Mouse (Mus musculus) embryonic stem cell, embryonic (primary cell): ENCODE data around the gene Cyfip2.

Source experiments
- CTCF ChIA-PET, 4 experiments: fragments of 300-600 bp in 2 of 4; fragments of 350-600 bp in 2 of 4; sonication (Branson Sonifier 250); formaldehyde crosslinking; loops; one replicate each; lab custom pipeline; 2022; ENCODE audit warnings: inconsistent platforms in 2 of 4; lab: Charles Lee
- POLR2A ChIA-PET, 4 experiments: fragments of 300-600 bp in 2 of 4; fragments of 350-600 bp in 2 of 4; sonication (Branson Sonifier 250); formaldehyde crosslinking; loops; one replicate each; lab custom pipeline; 2022; ENCODE audit warnings: antibody characterized with exemption in 4 of 4, inconsistent platforms in 1 of 4; lab: Charles Lee

The Cyfip2 gene

GRCm38 (mm10) chr11:46290988-46291405 lies 21.7 kb downstream of the Cyfip2 start:
- CTCF ChIA-PET: interaction anchor here in 2 of 4 experiments (1.6 to 2.3 kb wide), 2 partner anchors 15 to 16 kb away, joined by 5 to 11 read pairs; no protein-coding TSS in a partner anchor
- POLR2A ChIA-PET: interaction anchor here in 2 of 4 experiments (0.6 to 1.1 kb wide), 4 partner anchors 11 to 238 kb away, joined by 3 to 4 read pairs (median 3); no protein-coding TSS in a partner anchor

GRCm38 (mm10) chr11:46289561-46289960 lies 23.1 kb downstream of the Cyfip2 start:
- CTCF ChIA-PET: interaction anchor here in 3 of 4 experiments (0.6 to 2.3 kb wide), 5 partner anchors 12 to 54 kb away, joined by 3 to 11 read pairs (median 5); partner anchors contain the start of gene Fndc9 (in 1 of the 3)
- POLR2A ChIA-PET: interaction anchor here in 2 of 4 experiments (0.6 to 1.0 kb wide), 2 partner anchors 35 to 60 kb away, joined by 3 read pairs; no protein-coding TSS in a partner anchor

- POLR2A ChIA-PET: interaction anchor here in 1 of 4 experiments (0.6 kb wide), 1 partner anchor 34 kb away, joined by 3 read pairs; no protein-coding TSS in a partner anchor
- CTCF ChIA-PET: interaction anchor here in 3 of 4 experiments (0.9 to 2.3 kb wide), 5 partner anchors 12 to 14 kb away, joined by 4 to 11 read pairs (median 11); no protein-coding TSS in a partner anchor
Observed at GRCm38 (mm10) chr11:46289022-46289421, 23.6 kb downstream of the Cyfip2 start.

GRCm38 (mm10) chr11:46288091-46288490 lies 24.6 kb downstream of the Cyfip2 start:
- ChIA-PET CTCF (interaction anchor here (1.2 to 2.1 kb wide), 7 partner anchors 11 to 13 kb away, joined by 4 to 11 read pairs (median 8); no protein-coding TSS in a partner anchor), POLR2A (no interaction called here)

- POLR2A ChIA-PET: interaction anchor here in 1 of 4 experiments (0.7 kb wide), 1 partner anchor 256 kb away, joined by 4 read pairs; no protein-coding TSS in a partner anchor
- CTCF ChIA-PET: interaction anchor here (1.2 to 2.1 kb wide), 6 partner anchors 10 to 12 kb away, joined by 4 to 11 read pairs (median 8); no protein-coding TSS in a partner anchor
Observed at GRCm38 (mm10) chr11:46286803-46287202, 25.9 kb downstream of the Cyfip2 start.

GRCm38 (mm10) chr11:46283800-46284199 lies 28.9 kb downstream of the Cyfip2 start:
- ChIA-PET CTCF (interaction anchor here in 3 of 4 experiments (1.0 to 2.2 kb wide), 4 partner anchors 8 to 10 kb away, joined by 5 to 10 read pairs (median 7); no protein-coding TSS in a partner anchor), POLR2A (interaction anchor here in 1 of 4 experiments (0.6 to 1.1 kb wide), 3 partner anchors 11 to 17 kb away, joined by 3 to 4 read pairs (median 3); no protein-coding TSS in a partner anchor)

GRCm38 (mm10) chr11:46282612-46283011 lies 30.0 kb downstream of the Cyfip2 start:
- ChIA-PET CTCF (no interaction called here), POLR2A (interaction anchor here in 1 of 4 experiments (0.6 kb wide), 1 partner anchor 145 kb away, joined by 3 read pairs; no protein-coding TSS in a partner anchor)

- CTCF ChIA-PET: interaction anchor here in 1 of 4 experiments (0.7 kb wide), 1 partner anchor 75 kb away, joined by 3 read pairs; no protein-coding TSS in a partner anchor
- POLR2A ChIA-PET: interaction anchor here in 1 of 4 experiments (0.6 to 1.1 kb wide), 2 partner anchors 14 to 354 kb away, joined by 3 read pairs; no protein-coding TSS in a partner anchor
Observed at GRCm38 (mm10) chr11:46278709-46279108, 34.0 kb downstream of the Cyfip2 start.

GRCm38 (mm10) chr11:46278140-46278539 lies 34.5 kb downstream of the Cyfip2 start:
- ChIA-PET POLR2A (interaction anchor here in 1 of 4 experiments (0.6 to 1.2 kb wide), 3 partner anchors 14 to 353 kb away, joined by 3 read pairs; no protein-coding TSS in a partner anchor), CTCF (interaction anchor here in 2 of 4 experiments (0.7 to 4.1 kb wide), 3 partner anchors 19 to 74 kb away, joined by 3 to 26 read pairs (median 10); no protein-coding TSS in a partner anchor)

GRCm38 (mm10) chr11:46276778-46277177 lies 35.9 kb downstream of the Cyfip2 start:
- CTCF ChIA-PET: interaction anchor here (0.5 to 4.1 kb wide), 69 partner anchors 11 to 771 kb away, joined by 3 to 26 read pairs (median 4); partner anchors contain the start of genes Cyfip2 (in 3 of the 4), Fndc9 (in 1 of the 4) and Lsm11 (in 1 of the 4)
- POLR2A ChIA-PET: interaction anchor here in 2 of 4 experiments (0.8 to 1.2 kb wide), 4 partner anchors 21 to 160 kb away, joined by 3 read pairs; partner anchors contain the start of gene Med7 (in 1 of the 2)

GRCm38 (mm10) chr11:46276168-46276567 lies 36.5 kb downstream of the Cyfip2 start:
- POLR2A ChIA-PET: interaction anchor here in 1 of 4 experiments (0.8 to 1.1 kb wide), 3 partner anchors 21 to 161 kb away, joined by 3 read pairs; partner anchors contain the start of gene Med7
- CTCF ChIA-PET: interaction anchor here (0.6 to 4.1 kb wide), 63 partner anchors 10 to 413 kb away, joined by 3 to 26 read pairs (median 4); partner anchors contain the start of genes Cyfip2 (in 3 of the 4), Fndc9 (in 1 of the 4) and Lsm11 (in 1 of the 4)

- POLR2A ChIA-PET: interaction anchor here (0.6 to 1.0 kb wide), 10 partner anchors 18 to 1720 kb away, joined by 3 to 4 read pairs (median 3); no protein-coding TSS in a partner anchor
- CTCF ChIA-PET: interaction anchor here (0.5 to 4.1 kb wide), 114 partner anchors 8 to 1775 kb away, joined by 3 to 26 read pairs (median 4); partner anchors contain the start of genes Cyfip2 (in 2 of the 4), Fndc9 (in 1 of the 4), Lsm11 (in 1 of the 4) and Sox30 (in 1 of the 4)
Observed at GRCm38 (mm10) chr11:46275302-46275701, 37.4 kb downstream of the Cyfip2 start.

GRCm38 (mm10) chr11:46273969-46274368 lies 38.7 kb downstream of the Cyfip2 start:
- CTCF ChIA-PET: interaction anchor here in 3 of 4 experiments (0.6 to 4.1 kb wide), 8 partner anchors 9 to 347 kb away, joined by 3 to 26 read pairs (median 7); no protein-coding TSS in a partner anchor

GRCm38 (mm10) chr11:46272058-46272681 lies 40.5 kb downstream of the Cyfip2 start:
- CTCF ChIA-PET: interaction anchor here in 1 of 4 experiments (0.9 to 1.8 kb wide), 4 partner anchors 11 to 40 kb away, joined by 3 to 4 read pairs (median 4); partner anchors contain the start of gene Cyfip2
- POLR2A ChIA-PET: interaction anchor here in 1 of 4 experiments (1.2 kb wide), 1 partner anchor 11 kb away, joined by 4 read pairs; no protein-coding TSS in a partner anchor

More at GRCm38 (mm10) chr11:46273969-46274368, 38.7 kb downstream of the Cyfip2 start:
- POLR2A ChIA-PET: no interaction called here

GRCm38 (mm10) chr11:46269893-46270292 lies 42.8 kb downstream of the Cyfip2 start:
- CTCF ChIA-PET: interaction anchor here in 3 of 4 experiments (0.5 to 1.8 kb wide), 6 partner anchors 11 to 1523 kb away, joined by 3 to 12 read pairs (median 6); no protein-coding TSS in a partner anchor
- POLR2A ChIA-PET: interaction anchor here in 2 of 4 experiments (0.6 to 2.1 kb wide), 5 partner anchors 10 to 15 kb away, joined by 3 to 6 read pairs (median 4); no protein-coding TSS in a partner anchor

GRCm38 (mm10) chr11:46269391-46269790 lies 43.3 kb downstream of the Cyfip2 start:
- ChIA-PET CTCF (interaction anchor here in 3 of 4 experiments (0.5 to 1.8 kb wide), 7 partner anchors 11 to 1523 kb away, joined by 3 to 14 read pairs (median 6); no protein-coding TSS in a partner anchor), POLR2A (interaction anchor here in 2 of 4 experiments (0.9 to 2.1 kb wide), 4 partner anchors 9 to 15 kb away, joined by 3 to 6 read pairs (median 4); no protein-coding TSS in a partner anchor)

- ChIA-PET CTCF (interaction anchor here in 3 of 4 experiments (0.5 to 1.8 kb wide), 8 partner anchors 11 to 1522 kb away, joined by 3 to 14 read pairs (median 6); no protein-coding TSS in a partner anchor), POLR2A (interaction anchor here in 2 of 4 experiments (0.9 to 2.1 kb wide), 4 partner anchors 9 to 15 kb away, joined by 3 to 6 read pairs (median 4); no protein-coding TSS in a partner anchor)
Observed at GRCm38 (mm10) chr11:46268991-46269390, 43.7 kb downstream of the Cyfip2 start.
